Mouse (Mus musculus): ENCODE results near the gene C1s2.

The C1s2 gene

DNA sequence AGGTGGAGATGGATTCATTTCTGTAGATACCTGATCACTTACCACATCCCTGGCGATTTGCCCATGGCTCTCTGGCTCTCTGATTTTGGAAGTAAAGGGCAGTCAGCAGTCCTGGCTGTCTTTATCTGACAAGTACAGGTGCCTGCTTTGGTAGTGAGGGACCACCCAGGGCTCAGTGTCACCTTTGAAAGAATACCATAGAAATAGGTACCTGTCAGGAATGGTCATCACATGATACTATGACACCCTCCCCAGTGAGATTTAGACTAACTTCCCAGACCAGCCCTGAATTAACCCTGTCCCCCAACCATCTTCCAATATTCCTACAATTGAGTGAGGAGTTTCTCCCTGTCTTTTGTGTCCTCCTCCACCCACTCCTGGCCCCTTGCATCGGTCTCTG lies at the start of gene C1s2:
C1s2 (minus strand) TSS at position 101 of the 400 bp plus-strand sequence.
- WGBS: 79% methylated on average over 2 of the region's 2 CpGs

DNA sequence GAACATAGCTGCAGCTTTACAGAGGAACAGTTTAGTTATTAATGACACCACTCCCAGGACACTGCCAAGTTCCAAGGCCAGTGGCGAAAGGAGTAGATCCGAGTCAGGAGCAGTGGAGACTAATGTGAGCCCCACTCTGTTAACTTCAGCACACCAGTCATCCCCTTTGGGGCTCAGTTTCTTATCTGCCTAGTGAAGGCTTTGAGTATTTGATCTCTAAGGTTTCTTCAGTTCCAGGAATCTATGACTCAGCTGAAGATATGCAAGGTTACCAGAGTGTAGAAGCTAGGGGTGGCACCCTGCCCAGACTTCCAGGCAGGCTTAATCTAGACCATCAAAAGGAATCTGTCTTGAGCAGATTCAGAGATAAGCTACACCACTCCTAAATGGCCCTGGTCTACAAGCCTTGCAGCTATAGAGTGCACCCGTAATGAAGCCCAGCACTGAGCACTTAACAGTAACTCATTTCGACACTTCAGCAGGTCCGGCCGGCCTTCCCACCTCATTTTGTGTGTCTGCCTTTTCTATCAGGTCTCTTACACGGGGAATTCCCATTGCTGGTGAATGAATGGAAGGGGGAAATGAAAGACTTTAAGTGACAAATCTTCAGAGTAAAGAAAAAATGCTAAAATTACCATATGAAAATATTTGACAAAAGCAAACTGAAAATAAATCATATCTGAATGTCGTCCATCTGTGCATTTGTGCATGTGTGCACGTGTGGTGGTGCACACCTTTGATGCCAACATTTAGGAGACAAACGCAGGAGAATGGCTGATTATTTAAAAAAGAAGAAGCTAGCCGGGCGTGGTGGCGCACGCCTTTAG lies 47.9 kb upstream of the C1s2 start:
- WGBS: 62% methylated on average over 14 of the region's 14 CpGs

DNA sequence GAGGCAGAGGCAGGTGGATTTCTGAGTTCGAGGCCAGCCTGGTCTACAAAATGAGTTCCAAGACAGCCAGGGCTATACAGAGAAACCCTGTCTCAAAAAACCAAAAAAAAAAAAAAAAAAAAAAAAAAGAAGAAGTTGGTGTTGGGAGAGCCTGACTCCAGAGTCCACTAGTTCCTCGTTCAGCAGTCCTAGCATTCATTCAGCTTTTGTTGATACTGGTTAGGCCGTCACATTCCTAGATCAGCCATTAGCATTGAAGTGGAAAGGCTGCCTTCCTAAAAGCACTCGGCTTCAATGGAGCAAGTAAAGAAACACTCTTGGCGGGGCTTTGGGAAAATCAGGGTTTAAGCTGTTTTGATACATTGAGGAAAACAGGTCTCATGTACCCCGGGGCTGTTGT lies 46.4 kb upstream of the C1s2 start:
- 71% methylated on average over 6 of the region's 6 CpGs for WGBS

- 72% methylated on average over 3 of the region's 3 CpGs for WGBS
These were observed 43.6 kb upstream of the C1s2 start for GRCm38 (mm10) chr6:124679486-124679885.

- WGBS: 93% methylated on average over 7 of the region's 7 CpGs
These were observed 42.9 kb upstream of the C1s2 start for GRCm38 (mm10) chr6:124678769-124679168.

- 87% methylated on average over 6 of the region's 6 CpGs for WGBS
These were observed 40.3 kb upstream of the C1s2 start for GRCm38 (mm10) chr6:124676171-124676570.

- WGBS: 98% methylated on average over 7 of the region's 7 CpGs
These were observed 38.7 kb upstream of the C1s2 start for GRCm38 (mm10) chr6:124674591-124674990.

DNA sequence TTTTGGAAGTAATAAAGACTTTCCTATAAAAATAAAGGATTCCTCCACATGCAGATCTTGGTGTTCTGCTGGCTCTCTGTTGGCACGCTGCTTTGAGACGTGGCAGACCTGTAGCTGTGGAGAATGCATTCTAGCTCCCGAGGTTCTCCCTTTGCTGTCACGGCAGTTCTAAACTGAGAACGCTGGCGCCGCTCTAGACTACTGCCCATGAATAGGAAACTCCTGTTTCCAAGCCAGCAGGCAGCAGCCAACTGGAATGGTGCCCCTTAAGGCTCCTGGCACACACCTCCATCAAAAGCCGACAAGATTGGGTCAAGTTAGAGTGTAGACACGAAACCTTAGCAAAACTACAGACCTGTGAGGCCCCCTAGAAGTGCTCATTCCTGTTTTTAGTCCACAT lies 37.7 kb upstream of the C1s2 start:
- WGBS: 23% methylated on average over 9 of the region's 9 CpGs

DNA sequence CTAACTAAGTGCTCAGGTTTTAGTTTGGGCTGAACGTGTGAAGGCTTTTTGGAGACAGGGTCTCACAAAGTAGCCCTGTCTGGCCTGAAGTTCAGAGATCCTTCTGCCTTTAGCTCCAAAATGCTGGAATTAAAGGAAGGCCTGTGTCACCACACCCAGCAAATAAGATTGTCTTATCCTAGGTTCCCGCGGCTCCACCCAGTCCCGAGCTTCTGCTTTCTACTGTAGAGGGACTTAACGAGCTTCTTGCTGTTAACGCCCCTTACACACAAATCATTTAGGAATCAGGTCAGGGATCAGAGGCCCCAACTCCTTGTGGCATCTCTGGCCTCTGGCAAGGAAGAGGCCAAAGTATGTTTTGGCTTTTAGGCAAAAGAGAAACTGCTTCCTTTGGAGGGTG lies 36.2 kb upstream of the C1s2 start:
- 72% methylated on average over 6 of the region's 6 CpGs for WGBS

- 91% methylated on average over 7 of the region's 7 CpGs for WGBS
These were observed 34.5 kb upstream of the C1s2 start for GRCm38 (mm10) chr6:124670281-124670900.

DNA sequence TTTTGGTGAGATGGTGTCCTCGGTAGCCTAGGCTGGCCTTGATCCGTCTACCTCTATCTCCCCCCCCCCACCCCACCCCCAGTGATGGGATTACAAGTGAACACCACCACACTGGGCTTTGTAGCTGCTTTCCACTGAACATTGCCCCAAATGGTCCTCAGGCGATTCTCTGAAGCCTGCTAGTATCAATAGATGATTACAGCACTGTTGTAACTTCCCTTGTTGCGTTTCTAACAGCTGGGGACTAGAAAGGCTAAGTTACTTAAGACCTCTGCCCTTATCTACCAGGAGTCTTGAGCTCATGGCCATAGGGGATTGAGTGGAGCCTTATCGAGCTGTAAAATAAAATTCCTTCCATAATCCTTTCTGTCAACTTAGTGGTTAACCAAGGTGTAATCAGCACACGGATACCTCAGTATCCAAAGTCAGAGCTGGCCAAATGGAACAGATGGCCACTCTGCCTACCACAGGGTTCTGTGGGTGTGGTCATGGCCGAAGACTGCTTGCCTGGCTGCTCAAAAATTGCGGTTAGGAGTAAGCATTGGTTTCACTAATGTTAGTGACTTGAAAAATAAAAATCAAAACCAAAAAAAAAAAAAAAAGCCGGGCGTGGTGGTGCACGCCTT lies 33.5 kb upstream of the C1s2 start:
- WGBS: 90% methylated on average over 11 of the region's 11 CpGs

DNA sequence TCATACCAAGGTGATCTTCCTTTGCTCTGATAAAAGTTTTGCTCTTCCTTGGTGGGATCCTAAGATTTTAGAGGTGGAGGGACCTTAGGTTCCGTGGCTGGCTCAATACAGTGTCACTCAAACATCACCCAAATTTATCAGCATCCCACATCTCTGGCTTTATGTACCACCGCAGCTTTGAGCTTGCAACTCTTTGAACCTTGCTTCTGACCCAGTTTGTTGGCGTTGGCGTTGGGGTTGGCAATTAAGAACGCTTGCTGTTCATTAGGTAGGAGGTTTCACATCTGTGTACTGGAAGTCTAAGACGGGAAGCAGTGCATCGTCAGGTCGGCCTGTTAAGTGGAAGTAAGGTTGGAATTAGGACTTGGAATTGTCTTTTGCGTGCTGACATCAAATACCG lies 29.1 kb upstream of the C1s2 start:
- WGBS: 87% methylated on average over 10 of the region's 10 CpGs

GRCm38 (mm10) chr6:124664256-124664655 lies 28.4 kb upstream of the C1s2 start:
- WGBS: 87% methylated on average over 7 of the region's 7 CpGs

GRCm38 (mm10) chr6:124663424-124663795 lies 27.5 kb upstream of the C1s2 start:
- WGBS: 15% methylated on average over 13 of the region's 13 CpGs

GRCm38 (mm10) chr6:124662477-124663423 lies 26.9 kb upstream of the C1s2 start, which contains the start of gene Lpcat3:
Lpcat3 (plus strand) TSS chr6:124663027.
- WGBS: under 1% methylated on average over 76 of the region's 87 CpGs

DNA sequence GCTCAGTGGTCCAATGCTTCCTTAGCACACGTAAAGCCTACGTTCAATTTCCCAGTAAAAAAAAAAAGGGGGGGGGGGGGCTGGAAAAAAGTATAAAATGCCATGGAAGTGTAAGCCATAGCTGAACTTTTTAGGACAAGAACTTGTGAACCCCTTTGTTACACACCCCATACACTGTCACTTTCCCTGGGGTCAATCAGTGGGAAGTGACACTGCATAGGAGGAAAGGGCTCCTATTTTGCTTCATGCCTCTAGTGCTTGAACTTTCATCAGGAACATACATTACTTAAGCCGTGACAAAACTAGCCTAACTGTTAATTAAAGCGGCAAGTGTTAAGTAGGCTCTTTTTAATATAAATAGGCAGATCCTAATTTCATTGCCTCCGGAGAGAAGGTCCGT lies 26.1 kb upstream of the C1s2 start:
- WGBS: 31% methylated on average over 6 of the region's 6 CpGs

- 95% methylated on average over 4 of the region's 4 CpGs for WGBS
These were observed 25.4 kb upstream of the C1s2 start for GRCm38 (mm10) chr6:124661156-124661806.

- 77% methylated on average over 2 of the region's 2 CpGs for WGBS
These were observed 22.2 kb upstream of the C1s2 start for GRCm38 (mm10) chr6:124658067-124658466.

DNA sequence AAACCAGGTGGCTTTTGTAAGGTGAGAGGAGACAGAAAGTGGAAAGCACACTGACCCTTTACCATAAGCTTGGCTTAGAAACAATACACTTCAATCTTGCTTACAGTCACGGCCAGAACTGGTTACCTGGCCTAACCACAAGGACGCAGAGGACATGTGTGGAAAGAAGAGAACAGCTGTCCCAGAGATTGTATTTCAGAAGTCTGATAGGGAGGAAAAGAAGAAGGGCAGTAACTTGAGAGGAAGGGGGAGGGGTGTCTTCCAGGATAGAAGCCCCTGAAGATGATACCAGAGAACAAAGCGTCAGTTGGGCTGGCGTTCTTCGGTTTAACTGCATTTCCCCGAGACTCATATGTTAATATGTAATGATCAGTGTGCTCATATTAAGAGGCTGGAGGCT lies 20.0 kb upstream of the C1s2 start:
- WGBS: 86% methylated on average over 6 of the region's 6 CpGs

- 81% methylated on average over 1 of the region's 1 CpGs for WGBS
These were observed 10.5 kb upstream of the C1s2 start for GRCm38 (mm10) chr6:124646394-124646793.

DNA sequence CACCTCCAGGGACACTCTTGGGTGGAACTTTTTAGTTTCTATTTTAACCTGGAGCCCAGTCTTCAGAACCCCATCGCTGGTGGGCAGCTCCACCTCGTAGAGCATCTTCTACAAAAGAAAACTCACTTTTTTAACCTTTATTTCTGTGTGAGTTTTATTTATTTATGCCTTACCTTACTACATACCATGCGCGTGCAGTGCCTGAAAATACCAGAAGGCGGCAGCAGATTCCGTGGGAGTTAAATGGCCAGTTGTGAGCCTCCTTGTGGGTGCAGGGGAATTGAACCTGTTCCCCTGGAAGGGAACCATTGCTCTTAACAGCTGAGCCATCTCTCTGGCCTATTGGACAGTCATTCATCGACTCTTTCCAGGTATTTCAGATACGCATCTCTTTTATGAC lies 5.1 kb upstream of the C1s2 start:
- 44% methylated on average over 8 of the region's 8 CpGs for WGBS
